Mouse (Mus musculus) R1 (cell line): ENCODE results near the gene Krtap28-10.

ENCODE experiments used
- DNase-seq: peaks from one replicate; pipeline ENCODE4 v3.0.0-alpha.2; 2018; ENCODE audit warnings: low read depth, low spot score

Gene Krtap28-10

DNA sequence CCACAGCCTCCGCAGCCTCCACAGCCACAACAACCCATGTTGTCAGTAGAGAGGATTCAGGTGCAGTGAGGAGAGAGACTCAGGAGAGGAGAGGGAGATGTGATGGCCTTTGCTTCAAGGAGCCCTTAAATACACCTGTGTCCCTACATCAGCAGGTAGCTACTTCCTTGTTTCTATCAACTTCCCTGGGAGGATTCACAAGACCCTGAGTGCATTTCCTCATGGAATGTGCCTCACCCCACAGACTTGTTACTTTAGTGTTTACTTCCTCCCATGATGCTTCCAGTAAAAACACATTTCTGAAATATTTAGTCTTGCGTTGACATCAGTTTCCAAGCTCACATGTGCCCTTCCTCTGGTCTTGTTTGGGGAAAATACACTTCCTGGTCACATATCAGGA lies at the start of gene Krtap28-10:
Krtap28-10 (minus strand) TSS at position 101 of the 400 bp plus-strand sequence.
- DNase-seq = no peak

DNA sequence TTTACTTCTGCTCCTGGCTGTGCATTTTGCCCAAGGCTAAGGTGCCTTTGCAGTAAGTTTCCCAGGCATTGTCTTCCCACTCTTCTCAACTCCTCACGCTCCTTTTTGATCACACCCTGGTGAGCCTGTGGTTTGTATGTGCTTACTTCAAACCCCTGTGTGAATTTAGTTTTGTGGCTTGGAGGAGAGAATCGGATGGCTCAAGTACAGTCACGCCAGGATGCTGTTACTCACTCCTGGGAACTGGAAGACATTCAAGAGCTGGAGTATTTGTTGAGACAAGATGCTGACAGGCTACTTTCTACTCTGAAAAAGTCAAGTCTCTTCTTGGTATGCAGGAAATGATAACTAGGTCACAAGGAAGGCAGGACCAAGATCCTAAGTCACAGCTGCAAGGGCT lies 49.0 kb upstream of the Krtap28-10 start:
- no peak for DNase-seq

DNA sequence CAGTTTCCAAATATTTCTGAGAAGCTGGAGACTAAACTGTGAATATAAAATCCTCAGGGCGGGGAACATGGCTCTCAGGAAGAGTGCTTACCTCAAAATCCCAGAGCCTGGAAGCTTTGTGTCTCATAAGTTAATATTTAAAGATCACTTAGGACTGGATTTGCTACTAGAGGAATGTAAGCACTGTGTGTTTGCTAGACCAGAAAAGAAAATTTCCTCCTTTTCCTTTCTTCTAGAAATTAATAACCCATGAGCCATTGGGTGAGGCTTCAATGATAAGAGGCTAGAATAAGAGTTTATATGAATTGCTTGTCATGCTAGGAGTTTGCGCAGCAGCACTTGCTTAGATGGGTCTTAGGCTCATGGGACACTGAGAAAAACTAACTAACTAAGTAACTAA lies 42.5 kb upstream of the Krtap28-10 start:
- no peak for DNase-seq

DNA sequence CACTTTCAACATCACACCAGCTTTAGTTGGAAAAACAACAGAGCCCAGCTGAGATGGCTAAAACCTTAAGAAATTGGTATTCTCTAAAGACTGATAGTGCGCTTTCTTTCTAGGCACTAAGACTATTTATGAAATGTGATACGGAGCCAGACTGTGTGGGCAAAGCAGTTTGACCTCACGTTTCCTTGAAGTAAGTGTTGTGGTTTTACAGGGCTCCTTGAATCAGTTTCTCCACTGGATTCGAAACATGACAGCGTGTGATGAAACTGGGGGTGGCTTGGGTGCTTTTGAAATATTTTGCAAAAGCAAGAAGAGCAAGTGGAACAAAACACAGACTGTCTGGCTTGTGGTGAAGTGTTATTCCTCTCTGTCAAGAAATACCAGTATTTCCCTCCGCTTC lies 34.7 kb upstream of the Krtap28-10 start:
- DNase-seq = no peak

DNA sequence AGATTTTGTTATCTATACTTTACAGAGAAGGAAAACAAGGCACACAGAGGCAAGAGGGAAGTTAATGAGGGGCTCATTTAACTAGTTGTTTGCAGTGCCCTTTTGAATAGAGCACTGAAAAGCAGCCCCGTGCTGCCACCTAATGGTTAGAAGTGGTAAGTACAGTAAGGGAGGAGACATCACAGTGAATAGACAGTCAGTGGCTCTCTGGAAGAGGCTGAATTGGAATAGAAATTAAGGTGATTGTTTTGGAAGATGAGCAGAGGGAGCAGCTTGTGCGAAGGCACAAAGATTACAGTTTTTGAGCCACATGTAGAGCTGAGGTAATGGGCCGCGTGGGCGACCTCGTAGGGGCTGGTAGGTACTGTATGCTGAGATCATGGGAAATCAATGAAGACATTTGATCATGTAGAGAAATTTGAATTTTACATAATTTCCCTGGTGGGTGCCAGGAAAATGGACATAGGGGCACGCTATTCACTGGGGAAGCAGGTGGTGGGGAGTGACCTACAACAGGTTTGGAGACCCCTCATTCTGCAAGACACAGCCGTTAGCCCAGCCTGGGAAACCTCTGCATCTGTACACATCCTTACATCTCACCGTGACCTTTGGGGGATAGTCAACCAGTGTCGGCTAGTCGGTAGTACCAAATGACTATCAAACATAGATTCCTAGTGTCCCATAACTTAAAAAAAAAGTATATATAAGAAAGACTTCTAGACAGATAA lies 34.1 kb upstream of the Krtap28-10 start:
- peak; percentile 66 for DNase-seq

DNA sequence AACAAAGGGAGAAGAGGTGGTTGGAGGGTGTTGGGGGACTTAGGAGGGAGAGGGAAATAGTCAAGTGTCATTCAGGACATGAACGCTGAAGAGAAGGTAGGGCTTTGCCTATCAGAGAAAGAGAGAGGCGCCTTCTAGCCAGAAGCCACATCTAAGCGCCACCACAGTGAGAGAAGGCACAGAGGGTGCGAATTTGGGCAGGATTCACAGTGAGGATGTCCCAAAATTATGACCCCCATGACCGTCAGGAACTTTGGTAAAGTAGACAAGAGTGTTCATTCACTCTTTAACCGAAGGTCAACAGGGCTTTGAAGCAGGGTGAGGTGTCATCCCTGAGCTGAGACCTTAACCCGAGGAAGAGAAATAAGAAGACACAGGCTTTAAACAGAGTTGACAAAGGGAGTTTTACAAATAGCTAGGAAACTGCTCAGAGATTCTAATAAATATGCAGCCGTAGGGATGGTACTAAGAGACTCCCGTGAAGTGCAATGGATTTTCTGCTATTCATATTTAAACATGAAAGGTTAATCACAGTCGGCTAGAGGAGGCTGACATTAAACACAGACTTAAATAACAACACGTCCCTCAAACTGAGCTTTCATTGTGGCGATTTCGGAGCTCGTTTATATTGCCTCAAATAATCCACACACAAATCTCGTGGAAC lies 33.4 kb upstream of the Krtap28-10 start:
- DNase-seq = no peak

DNA sequence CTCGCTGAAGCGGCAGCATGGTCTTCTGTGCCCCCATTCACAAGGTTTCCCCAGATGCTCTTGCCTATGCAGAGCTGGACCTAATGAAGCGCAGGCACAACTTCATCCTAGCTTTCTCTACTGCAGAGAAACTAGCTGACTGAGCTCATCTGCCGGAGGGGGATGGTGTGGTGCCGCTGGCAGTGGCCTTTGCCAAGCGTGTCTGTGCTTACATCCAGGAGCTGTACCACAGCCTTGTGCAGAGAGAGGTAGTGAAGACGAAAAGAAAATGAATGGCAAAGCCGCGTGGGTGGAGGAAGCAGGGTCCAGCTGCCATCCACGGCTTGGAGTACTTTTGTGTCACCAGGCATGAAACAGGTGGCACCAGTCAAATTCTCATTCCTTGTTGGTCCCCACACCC lies 24.9 kb upstream of the Krtap28-10 start:
- no peak for DNase-seq

DNA sequence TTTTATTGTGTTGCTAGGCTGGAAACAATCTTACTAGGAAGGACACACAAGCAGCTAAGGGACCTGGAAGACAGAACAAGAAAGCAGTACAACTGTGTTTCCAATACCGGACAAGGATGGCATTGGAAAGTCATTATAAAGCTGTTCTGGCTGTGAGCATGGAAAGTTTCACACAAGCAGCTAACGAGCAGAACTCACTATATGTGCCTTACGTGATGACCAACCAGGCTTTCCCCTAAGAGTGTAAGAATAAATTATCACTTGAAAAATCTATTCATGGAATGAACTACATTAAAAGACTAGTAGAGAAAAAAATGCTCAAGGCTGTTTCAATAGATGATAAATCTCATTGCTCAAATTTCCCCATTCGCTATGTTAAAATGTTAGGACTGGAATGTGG lies 24.3 kb upstream of the Krtap28-10 start:
- no peak for DNase-seq

DNA sequence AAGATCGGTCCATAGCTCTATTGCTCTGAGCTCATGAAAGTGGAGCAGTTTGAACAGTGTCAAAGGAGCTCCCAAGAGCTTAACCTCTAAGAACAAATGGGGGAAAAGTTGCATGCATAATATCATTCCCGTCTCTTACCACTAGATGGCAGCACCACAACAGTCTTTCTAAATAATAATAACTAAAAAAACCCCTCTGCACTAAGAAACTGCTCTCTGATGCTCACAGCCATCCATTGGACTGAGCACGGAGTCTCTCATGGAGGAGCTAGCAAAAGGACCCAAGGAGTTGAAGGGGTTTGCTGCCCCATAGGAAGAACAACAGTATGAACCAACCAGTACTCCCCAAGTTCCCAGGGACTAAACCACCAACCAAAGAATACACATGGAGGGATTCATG lies 22.6 kb upstream of the Krtap28-10 start:
- DNase-seq = peak; percentile 58

DNA sequence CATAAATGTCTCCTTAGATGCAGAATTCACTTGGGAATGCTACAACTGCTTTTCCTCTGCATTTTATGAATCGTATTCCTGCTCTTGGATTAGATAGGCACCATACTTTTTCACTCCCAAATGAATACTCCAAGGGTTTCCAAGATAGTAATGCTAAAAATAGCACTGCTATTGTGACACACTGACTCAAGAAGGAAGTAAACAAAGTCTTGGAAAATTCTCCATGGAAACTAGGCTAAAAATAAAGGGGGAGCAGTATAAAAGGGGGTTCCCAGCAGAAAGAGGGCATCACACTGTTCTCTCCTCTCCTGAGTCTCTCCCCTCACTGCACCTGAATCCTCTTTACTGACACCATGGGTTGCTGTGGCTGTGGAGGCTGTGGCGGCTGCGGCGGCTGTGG lies 18.4 kb upstream of the Krtap28-10 start, which contains the start of gene Krtap28-13:
Krtap28-13 (plus strand) TSS at position 288 of the 400 bp plus-strand sequence.
- DNase-seq = no peak

DNA sequence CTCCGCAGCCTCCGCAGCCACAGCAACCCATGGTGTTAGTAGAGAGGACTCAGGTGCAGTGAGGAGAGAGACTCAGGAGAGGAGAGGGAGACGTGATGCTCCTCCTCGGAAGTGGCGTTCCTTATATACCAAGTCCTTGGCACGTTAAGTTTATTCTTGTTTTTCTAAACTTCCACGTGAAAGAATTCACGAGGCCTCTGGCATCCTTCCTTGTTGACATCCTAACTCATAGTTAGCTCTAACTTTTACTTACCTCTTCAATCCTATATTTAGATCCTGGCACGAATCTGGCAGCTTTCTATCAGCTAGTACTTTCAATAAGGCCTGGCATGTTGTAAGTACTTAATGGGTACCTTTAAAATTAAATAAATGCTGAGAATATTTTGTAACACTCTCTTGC lies 17.0 kb upstream of the Krtap28-10 start, which contains the start of gene A030005K14Rik:
A030005K14Rik (minus strand) TSS at position 101 of the 400 bp plus-strand sequence.
- DNase-seq = no peak

DNA sequence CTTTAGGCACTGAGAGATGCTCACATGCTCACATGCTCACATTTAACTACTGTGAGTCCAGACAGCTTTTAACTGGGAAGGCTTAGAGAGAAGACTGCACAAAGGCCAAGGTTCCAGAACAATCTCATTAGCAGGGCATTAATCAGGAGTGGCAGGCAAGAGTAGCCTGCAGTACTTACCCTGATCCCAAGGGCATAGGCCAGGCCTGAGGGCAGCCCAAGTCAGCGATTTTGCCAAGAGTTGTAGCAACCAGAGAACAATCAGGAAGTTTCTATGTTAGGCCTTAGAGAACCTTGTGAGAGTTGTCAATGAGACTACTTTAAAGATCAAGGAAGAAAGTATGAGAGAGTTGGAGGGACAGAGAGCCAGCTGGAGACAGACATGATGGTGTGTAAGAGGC lies 16.2 kb upstream of the Krtap28-10 start:
- no peak for DNase-seq

DNA sequence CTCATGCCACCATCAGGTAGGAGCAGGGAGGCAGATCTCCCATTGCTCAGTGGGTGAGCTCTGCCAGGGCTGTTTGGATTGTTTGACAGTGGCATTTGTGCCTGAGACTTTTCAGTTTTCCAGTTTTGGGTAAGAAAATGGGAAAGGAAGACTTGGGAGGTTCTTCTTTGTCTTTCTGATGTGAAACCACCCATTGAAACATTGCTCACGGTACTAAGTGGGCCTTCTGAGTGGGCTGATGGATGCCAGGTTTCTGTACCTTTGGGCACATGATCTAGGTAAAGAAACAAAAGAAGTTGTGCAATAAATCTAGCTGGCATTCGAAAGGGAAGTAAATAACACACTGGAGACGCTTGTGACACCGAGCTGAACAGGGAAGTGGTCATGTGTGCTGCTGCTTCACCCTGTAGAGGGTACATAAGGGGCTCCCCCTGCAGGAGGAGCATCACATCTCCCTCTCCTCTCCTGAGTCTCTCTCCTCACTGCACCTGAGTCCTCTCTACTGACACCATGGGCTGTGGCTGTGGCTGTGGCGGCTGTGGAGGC lies 2.7 kb upstream of the Krtap28-10 start, which contains the start of gene Gm47969:
Gm47969 (plus strand) TSS at position 51 of the 546 bp plus-strand sequence.
- DNase-seq = no peak

DNA sequence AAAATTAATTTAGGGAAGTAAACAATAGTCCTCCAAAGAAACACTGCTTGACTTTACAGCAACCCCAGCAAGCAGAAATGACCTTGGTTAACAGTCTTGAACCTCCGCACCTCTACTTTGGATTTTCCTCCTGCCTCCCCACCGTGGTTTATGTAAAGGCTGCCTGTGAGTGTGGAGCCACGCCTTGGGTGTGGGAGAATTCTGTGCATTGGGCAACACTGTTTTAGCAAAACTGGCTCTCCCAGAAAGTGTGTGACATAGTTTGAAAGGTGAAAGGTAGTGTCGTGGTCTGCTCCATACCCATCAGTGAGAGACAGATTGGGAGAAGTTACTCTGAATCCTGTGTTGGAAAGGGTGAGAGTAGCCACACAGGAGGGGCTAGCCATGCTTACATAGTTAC lies 3.2 kb downstream of the Krtap28-10 start:
- peak; percentile 27 for DNase-seq

DNA sequence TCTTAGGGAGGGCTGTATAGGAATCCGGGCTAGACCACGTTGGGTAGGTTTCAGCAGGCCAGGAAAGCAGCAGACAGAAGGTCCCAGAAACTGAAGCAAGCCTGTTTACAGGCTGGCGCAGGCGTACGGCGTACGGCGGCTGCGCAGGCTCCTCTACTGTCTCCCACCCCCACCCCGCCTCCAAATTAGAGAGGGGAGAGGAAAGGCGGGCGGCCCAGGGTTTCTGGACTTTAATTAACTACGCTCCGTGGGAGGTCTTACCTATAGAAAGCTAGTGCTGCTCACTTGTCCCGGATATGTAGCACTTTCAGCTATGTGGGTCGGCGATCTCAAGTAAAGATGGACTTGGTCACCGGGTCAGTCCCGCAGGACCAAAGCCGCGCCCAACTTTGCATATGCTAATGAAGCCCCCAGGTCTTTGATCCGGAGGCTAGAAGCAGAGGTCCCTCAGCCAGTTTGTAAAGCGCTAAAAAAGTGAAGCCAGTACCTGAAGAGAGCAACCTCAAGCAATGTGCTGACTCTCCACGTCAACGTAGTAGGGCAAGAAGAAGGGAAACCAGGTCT lies 4.1 kb downstream of the Krtap28-10 start, which contains the start of gene Slc19a3:
Slc19a3 (minus strand) TSS at position 340 of the 564 bp plus-strand sequence.
- DNase-seq = peak; percentile 59

DNA sequence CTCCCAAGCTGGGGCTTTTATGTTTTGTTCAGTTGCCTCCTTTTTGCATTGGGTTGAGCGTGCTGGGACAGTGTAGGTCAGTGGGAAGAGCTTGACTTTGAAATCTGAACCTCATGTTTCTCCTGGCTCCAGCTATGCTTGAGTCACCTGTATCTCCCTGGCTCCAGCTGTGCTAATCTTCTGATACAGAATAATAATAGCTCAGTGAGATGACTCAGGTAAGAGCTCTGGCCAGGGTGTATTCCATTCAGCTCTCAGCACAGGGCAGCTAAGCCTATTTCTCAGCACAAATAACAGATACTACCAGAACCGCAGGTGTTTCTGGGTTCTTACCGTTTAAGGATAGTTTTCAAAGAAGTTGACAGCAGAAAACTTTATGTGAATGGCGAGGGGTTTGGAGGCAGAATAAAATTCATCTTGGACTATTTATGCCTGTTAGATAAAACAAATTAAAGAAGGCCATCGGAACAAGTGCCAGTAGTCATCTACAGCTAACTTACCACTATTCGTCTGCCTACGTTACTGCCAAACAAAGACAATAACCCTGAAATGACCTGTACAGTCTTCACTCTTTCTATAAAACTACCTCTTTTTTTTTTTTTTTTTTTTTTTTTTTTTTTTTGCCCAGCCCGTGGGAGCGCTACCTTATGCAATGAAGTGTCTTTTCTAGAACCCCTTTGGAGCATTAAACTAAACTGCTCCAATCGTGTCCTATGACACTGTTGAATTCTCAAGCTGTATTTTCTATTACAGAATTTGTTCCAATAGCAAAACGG lies 5.2 kb downstream of the Krtap28-10 start:
- DNase-seq = no peak

DNA sequence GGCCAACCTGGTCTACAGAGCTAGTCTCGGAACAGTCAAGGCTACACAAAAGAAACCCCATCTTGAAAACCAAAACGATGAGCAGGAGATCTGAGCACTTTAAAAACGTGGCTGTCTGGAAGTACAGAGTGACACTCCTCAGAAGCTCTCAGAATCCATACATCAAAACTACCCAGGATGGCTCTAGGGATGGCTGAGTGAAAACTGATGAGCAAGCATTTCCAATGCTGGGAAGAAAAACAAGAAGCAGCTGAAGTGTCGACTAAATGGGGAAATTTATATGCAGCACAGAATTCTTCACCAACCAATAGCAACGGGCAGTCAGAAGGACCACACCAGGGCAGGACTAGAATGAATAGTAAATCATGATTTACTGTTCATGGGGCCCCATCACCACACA lies 7.8 kb downstream of the Krtap28-10 start:
- no peak for DNase-seq

DNA sequence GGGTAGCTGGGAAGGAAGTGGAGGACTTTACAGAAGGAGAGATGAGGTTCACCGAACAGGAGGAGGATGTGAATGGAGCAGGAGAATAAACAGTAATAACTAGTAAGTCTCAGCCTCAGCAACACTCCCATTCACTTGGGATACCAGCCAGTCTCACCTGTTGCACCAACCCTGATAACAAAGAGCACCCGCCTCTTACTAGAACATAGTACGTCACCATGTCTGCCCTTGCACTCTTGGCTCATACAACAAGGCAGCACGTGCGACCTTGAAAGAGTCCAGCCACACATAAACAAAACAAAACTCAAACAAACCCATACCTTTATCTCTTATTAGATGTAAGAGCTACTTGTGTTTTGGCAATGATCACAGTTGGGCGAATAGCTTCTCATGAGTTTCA lies 9.8 kb downstream of the Krtap28-10 start:
- DNase-seq = no peak

DNA sequence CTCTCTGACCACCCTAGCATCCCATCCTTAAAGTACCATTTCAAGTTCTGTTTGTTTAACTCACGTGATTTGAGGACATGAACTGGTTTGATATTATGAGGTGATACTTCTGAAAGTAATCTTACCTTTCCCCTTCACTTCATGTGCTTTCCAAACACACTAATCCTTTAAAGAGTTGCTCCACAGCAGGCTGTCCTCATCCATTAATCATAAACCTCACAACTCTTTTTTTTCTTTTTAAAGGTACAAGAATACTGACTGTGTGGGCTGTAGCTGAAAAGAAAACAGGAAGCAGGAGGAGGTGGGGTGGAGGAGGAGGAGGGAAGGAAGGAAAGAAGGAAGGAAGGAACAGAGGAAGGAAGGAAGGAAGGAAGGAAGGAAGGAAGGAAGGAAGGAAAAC lies 10.3 kb downstream of the Krtap28-10 start:
- DNase-seq = no peak

DNA sequence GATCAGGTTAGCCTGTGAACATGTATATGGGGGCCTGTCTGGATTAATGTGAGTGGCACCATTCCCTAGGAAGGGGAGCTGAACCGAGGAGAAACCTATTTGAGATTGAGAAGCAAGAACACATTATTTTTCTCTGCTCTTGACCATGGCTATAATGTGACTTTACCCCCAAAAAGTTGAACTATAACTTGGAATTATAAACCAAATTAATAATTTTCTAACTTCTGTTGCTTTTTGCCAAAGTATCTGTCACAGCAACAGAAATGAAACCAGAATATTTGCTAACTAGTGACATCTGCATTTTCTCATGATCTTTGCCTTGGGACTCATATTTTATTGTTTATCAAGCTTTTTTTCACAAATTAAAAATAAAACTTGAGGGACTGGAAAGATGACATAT lies 25.7 kb downstream of the Krtap28-10 start:
- DNase-seq = no peak

DNA sequence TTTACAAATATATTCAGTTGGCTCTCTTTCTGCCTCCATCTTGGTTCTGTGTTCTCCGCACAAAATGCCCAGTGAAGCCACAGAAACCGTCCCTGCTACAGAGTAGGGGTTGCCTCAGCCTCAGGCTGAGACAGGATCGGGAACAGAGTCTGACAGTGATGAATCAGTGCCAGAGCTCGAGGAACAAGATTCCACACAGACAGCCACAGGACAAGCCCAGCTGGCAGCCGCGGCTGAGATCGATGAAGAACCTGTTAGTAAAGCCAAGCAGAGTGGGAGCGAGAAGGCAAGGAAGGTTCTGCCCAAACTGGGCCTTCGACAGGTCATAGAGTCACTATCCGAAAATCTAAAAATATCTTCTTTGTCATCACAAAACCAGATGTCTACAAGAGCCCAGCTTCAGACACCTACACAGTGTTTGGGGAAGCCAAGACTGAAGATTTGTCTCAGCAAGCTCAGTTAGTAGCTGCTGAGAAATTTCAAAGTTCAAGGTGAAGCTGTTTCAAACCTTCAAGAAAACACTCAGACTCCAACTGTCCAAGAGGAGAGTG lies 26.9 kb downstream of the Krtap28-10 start:
- DNase-seq = no peak
